Mouse (Mus musculus) CD8-positive naive resting alpha-beta T cell, adult 2 months (primary cell): Measurements from ENCODE around the gene Erbb2.
"Not testable (repeated sequence)": the region's sequence is repeated elsewhere in the genome, so short reads cannot be mapped to it uniquely, and the experiment has no call there.

Experiments used
- DNase-seq, 2 experiments: peaks; one replicate each; pipeline ENCODE4 v3.0.0; 2022; ENCODE audit warnings: low read depth in 2 of 2, low spot score in 2 of 2

Erbb2 gene

DNA sequence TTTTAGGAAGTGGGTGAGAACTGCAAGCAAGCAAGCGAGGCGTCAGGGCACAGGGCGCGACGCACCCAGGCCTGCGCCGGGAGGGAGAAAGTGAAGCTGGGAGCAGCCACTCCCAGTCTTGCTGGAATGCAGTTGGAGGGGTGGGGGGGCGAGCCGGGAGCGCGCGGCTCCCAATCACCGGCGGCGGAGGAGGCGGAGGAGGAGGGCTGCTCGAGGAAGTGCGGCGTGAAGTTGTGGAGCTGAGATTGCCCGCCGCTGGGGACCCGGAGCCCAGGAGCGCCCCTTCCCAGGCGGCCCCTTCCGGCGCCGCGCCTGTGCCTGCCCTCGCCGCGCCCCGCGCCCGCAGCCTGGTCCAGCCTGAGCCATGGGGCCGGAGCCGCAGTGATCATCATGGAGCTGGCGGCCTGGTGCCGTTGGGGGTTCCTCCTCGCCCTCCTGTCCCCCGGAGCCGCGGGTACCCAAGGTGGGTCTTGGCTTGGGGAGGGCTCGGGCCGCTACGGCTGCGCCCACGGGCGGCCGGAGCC lies at the start of gene Erbb2:
Gene Erbb2 (plus strand): TSS at position 198 of the 524 bp plus-strand sequence.
- DNase-seq: no peak

DNA sequence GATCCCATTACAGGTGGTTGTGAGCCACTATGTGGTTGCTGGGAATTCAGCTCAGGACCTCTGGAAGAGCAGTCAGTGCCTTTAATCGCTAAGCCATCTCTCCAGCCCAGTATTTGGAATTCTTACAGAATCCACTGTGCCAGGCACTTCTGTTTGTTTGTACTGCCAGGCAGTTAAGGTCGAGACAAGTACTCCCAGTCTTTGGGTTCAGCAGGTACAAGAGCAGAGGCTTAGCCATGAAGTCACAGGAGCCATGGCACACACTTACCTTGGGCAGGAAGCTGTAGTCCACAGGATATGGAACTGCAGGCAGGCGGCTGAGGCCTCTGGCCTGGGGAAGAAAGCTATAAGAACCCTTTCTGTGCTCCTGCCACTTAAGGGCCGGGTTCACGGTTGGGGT lies 48.5 kb upstream of the Erbb2 start:
- no peak for DNase-seq

DNA sequence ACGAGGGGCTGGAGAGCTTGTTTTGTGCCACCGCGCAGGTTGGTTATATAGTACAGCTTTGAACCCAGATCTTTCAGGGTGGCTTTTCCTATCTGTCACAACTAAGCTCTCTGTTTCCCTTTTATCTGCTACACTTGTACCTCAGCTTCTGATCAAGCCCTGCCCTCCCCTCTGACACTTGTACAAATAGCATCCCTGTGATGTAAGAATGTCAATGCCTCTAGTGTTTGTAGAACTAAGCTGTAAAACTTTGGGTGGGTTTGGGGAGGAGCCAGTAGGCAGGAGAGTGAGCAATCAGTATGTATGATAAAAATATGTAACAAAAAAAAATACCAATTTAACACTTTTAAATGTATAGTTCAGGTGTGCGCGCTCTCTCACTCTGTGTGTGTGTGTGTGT lies 47.9 kb upstream of the Erbb2 start:
- no peak for DNase-seq

DNA sequence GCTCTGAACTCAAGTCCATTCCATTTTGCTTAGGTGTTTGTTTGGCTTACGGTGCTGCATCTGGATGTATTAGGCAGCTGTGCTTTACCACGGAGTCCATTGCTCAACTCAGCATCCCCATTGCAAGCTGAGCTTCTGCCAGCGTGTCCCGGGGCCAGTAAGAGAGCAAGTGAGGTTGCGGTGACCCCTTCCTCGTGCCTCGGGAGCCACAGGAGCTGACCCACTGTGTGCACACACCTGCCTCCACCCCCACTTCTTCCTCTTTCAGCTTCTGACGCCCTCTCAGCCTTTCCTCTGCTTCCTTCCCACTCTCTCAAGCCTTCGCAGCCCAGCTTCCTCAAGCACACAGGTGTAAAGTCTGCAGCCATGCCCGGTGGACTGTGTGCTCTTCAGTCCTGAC lies 46.0 kb upstream of the Erbb2 start:
- DNase-seq: no peak

DNA sequence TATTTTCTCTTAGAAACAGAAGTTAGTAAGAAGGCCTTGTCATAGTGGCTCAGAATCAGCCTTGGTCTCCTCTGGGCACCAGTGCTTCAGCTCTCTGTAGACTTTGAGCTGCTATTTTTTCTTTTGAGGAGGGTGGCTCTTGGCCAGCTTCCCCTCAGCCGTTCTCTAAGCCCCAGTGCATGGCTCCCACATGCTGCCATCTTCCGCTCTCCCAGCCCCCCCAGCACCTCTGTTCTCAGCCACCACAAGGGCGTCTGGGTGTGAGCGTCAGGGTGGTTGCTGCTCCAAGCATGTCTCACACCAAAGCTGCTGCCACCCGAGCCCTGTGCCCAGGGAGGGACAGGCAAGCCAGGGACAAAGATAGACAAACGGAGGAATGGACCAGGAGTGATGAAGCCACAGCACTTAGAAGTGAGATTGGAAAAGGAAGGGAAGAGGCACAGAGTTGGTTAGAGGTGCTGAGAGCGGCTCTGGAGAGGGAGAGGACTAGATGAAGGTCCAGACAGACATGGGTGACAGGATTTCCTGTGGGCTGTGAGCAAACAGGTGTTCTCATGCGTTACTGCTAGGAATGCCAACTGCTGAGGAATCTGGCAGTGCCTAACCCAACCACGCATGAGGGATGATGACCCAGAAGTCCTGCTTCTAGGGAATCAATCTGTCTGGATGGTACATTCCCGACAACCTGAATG lies 45.0 kb upstream of the Erbb2 start:
- peak in 1 of 2 experiments; percentile 28 for DNase-seq

DNA sequence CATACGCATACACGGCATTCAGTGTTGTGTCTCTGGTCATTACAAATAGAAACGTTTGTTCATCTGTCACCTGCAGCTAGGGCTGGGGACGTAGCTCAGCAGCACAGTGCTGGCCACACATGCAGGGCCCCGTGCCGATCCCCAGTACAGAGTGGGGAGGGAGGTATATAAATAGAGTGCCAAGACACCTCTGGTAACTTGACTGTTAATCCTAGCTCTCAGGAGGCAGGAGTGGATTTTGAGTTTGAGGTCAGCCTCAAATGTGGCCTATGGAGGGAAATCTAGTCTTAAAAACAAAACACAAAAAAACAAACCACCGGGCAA lies 44.4 kb upstream of the Erbb2 start:
- no peak for DNase-seq

DNA sequence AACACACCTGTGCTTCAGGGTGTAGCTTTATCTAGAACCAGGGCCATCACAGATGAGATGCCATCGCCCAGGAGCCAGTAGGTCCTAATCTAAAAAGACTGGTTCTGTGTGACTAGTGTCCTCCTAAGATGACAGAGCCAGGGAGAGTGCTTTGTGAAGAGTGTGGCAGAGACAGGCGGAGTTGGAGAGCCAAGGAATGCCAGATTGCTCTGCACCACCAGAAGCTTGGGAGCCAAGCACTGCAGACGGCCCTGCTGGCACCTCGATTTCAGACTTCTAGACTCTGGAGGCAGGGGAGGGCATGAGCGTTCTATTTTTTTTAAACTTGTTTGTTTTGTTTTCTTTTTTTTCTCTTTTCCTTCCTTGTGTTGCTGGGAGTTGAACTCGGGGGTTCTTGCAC lies 42.9 kb upstream of the Erbb2 start:
- DNase-seq: no peak

DNA sequence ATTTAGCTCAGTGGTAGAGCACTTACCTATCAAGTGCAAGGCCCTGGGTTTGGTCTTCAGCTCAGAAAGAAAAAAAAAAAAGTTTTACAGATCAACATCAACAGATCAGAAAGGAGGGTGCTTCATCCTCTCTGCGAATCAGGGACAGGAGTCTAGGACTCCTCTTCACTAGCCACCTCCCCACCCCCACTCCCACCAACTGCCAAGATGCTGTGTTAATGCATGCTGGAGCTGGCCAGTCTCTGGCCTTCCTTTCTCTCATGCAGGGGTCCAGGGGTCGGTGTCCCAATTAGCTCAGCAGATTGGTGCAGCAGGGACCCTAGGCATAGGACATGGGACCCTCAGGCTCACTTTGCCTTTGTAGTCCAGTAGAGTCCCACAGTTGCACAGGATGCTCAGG lies 41.7 kb upstream of the Erbb2 start:
- DNase-seq: no peak

DNA sequence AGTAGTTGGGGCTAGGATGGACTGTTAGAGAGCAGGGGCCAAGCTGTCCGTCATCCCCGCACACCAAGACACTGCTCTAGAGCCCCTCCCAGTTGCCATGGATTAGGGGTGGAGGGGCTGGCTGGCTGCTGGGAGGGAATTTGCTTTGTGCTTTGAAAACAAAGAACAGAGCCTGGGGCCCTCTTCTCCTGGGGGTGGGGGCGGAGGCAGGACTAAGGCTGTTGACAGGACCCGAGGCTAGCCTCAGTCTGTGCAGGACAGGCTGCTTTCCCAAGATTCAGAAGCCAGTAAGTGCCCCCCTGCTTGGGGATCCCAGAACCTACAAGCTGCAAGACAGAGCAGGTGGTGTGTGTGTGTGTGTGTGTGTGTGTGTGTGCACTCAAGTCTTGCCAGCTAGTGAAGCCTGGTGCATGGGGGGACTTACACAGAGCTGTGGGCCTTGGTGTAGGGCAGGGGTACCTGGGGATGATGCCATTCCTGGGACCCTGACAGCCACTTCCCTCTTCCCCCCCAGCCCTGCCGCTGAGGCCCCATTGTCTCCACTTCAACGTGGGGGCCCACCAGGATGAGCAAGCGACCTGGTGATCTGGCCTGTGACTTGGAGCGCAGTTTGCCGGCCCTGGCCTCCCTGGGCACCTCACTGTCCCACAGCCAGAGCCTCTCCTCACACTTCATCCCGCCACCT lies 40.6 kb upstream of the Erbb2 start:
- no peak for DNase-seq

DNA sequence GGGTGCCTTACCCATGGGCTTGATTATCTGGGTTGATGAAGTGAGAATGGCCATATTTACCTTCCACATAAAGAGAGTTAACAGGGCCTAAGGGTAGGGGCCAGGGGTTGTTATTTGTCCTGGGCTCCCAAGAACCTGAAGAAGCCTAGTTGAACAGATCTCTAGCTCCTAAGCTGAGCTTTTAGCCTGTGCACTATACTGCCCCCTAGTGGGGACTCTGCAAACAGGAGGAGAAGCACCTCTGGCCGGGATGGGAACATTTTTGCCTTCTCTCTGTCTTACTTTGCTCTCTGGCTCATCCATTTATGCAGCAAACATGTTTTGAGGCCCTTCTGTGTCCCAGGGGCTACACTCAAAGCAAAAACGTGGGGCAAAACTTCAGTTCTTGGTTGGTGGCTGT lies 39.9 kb upstream of the Erbb2 start:
- peak; percentile 54 to 65 for DNase-seq

DNA sequence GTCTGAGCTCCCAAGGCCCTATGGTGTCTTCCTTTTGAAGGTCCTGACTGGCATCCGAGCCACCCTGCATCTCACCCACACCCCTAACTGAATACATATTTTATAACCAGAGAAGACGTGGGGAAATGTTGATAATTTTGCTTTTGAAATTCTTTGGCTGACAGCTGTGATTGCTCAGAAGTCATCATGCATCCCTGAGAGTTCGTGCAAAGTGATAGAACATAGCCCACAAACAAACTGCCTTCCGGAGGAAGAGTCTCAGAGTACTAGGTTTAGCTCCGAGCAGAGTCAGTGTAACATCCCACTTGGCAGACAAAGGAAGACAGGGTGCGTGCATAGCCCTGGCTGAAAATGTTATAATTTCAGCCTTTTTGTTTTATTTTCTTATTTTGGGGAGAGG lies 39.0 kb upstream of the Erbb2 start:
- no peak for DNase-seq

DNA sequence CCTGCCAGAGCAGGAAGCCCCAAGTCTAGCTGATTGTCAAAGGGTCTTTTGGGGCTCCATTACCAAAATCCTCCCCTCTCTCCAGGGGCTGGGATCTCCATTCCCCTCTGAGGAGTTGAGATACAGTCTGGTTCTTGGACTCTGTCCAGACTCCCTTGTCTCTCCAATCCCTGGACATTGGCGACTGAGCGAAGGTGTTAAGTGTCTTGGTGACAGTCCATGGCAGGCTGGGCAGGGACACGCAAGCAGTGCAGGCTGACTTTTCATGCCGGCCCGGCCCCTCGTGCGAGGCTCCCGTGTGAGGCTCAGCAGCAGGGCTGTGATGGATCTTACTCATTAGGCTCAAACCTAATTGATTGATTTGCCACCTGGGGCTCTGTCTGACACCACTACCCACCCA lies 38.0 kb upstream of the Erbb2 start:
- DNase-seq: no peak

DNA sequence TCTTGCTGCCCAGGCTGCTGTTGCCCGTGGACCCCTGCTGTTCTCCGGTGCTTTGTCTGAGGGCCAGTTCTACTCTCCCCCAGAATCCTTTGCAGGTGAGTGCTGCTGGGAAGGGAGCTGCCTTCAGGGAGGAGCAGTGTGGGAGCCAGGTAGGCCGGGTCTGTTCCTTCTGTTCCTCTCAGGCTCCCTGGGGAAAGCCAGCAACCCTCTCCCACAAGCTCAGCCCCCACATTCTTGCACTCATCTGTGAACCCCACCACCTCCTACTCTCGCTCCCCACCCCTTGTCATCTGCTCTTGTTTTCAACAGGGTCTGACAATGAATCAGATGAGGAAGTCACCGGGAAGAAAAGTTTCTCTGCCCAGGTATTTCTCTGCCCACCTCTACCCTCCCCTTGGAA lies 35.5 kb upstream of the Erbb2 start:
- no peak for DNase-seq

DNA sequence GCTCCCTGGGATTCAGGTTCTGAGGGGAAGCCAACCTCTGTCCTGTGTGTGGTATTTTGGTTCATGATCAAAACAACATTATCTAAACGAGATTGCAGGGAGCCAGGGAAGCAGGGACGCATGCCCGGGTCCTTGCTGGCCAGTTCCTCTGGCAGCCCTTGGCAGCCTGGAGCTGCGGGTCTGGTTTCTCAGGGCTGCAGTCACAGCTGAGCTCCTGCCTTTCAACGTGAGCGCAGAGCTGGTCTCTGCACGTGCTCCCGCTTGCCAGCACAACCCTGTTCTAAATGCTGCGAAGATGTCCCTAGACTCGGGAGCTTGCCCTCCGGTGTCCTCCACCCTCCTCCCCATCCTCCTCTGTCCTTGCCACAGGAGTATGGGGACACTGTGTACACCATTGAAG lies 34.5 kb upstream of the Erbb2 start:
- no peak for DNase-seq

DNA sequence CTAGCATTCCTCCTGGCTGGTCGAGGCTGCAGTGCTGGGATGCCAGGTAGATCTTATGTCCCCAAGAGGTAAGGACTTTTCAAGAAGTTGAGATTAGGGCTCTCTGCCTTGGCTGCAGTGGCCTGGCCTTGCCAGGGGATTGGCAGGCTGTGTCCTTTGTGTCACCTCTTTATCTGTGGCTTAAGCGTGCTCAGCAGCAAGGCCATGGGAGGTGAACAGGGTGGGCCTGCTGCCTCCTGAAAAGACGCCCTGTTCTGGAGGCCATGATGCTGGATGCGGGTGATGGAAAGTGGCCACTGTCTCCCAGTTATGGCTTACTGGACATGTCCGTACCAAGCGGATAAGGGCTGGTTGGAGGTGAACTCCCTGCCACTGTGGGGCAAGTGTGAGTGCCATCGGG lies 32.9 kb upstream of the Erbb2 start:
- DNase-seq: no peak

DNA sequence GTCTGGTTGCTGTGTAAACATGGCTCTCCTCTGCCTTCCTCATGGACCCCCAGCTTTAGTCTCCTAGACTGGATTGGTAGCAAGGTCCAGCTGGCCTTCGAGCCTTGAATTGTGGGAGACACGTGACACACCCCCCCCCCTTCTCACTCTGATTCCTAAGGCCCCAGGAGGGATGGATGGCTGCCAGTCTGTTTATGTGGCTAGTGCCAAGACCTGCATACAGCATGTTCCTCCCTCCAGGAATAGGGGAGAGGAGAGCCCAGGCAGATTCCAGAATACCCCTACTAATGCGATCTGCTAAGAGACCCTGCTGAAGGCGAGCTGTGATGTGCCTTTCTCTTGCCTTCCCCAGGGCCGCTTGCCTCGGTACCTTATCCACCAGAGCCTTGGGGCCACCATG lies 32.2 kb upstream of the Erbb2 start:
- DNase-seq: no peak

DNA sequence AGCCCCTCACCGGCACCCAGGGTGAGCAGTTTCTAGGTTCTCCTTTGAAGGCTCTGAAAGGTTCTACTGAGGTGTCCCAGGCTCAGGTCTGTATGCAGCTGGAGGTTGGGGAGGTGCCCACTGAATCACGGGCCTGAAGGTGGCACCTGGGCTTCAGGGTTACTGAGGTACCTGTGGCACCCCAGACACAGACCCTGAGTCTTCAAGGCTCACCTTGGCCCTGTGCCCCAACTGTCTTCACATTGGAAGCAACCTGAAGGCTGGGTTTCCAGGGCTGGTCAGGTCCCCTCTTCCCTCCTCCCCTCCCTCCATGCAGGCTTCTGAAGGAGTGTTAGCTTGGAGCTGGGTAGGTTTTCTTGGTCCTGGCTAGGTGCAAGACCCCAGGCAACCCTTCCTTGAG lies 30.6 kb upstream of the Erbb2 start:
- no peak for DNase-seq

DNA sequence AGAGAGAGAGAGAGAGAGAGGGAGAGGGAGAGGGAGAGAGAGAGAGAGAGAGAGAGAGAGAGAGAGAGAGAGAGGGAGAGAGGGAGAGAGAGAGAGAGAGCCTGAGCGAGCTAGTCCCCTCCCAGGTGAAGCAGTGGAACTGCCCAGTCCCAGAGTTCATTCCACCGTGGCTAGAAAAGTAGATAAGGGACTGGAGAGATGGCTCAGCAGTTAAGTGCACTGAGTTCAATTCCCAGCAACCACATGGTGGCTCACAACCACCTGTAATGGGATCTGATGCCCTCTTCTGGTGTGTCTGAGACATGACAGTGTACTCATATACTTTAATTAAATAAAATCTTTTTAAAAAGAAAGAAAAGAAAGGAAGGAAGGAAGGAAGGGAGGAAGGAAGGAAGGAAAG lies 29.9 kb upstream of the Erbb2 start:
- not testable (repeated sequence) for DNase-seq

DNA sequence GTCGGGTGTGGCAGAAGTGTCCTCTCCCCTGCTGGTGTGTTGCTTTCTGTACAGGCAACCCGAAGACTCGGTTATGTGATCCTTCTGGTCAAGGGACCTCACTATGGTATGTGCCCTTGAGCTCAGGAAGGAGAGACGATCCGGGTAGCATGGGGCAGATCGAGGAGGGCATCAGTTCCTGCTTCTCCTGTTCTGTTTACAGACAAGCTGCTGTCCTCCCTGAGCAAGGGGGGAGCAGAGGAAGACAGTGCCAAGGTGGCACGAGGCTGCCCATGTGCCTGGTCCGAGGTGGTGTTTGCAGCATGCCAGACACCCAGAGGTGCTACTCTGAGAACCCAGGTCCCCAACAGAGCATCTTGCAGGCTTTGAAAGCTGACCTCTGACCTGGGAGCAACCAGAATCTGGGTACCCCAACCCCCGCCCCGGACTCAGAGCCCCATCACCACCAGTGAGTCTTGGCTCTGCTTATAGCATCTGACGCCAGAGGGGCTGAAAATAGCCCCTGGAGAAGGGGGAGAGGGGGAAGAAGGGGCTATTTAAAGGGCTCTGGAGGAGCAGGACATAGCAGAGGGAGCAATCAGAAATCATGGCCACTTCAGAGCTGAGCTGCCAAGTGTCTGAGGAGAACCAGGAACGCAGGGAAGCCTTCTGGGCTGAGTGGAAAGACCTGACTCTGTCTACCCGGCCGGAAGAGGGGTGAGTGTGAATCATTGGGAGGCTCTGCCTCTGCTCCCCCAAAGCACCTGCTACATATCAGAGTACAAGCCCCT lies 28.8 kb upstream of the Erbb2 start, which contains the start of gene Tcap:
Gene Tcap (plus strand): TSS at position 551 of the 770 bp plus-strand sequence.
- no peak for DNase-seq

DNA sequence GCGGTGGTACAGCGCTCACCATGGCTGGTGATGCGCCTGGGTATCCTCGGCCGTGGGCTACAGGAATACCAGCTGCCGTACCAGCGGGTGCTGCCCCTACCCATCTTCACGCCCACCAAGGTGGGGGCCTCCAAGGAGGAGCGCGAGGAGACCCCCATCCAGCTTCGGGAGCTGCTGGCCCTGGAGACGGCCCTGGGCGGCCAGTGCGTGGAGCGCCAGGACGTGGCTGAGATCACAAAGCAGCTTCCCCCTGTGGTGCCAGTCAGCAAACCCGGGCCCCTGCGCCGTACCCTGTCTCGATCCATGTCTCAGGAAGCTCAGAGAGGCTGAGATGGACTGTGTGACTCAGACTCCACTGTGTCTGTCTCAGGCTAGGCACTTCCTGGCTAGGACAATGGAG lies 28.1 kb upstream of the Erbb2 start:
- DNase-seq: no peak

DNA sequence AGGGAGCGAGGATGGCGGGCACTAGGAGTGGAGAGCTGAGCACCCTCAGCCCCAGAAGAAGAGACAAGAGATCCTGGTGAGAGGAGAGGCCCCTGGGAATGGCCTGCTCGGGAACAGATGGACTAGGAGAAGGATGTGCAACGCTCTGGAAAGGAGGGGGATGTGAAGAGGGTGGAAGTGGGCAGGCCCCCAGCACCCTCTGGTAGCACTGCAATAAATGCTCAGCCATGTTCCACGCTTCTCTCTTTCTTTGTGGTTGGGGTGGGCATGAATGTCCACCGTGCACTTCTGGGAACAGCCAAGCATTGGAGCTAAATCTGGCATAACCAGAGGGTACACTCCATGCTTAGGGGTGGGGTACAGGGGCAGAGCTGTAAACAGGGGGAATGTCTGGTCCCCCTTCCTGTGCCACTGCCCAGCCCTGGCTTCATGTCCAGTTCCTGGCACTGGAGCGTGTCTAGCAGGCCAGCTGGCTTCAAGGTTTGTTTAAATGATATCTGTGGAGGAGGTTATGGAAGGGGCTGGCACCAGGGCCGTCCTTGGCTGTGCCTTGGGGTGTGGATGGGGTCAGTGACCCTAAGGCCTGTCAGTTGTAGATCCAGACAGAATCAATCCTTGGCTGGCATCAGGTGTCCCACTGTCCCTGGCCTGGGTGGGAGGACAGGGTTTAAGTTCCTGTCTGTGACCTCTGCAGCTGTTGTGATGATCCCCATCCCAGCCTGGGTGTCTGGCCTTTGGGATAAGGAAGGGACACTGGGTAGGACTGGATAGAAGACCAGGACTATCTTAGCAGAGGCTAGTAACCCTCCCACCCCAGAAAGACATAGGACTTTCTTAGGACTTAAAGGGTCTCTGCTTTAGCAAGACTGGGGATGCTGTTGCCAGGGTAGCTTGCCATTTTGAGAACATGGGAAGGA lies 27.3 kb upstream of the Erbb2 start:
- no peak for DNase-seq
